Mouse (Mus musculus) limb, embryonic 14.5 days (tissue): ENCODE results near the gene Fam193b. TPM values are rescaled to one million over a fixed set of nuclear protein-coding genes. Genes with fewer than 3 reads are reported as not detected.

Experiments used
- ATAC-seq: fragments of 200-750 bp; cut with Nextera tagmentation; 2 replicates; pipeline ENCODE4 v1.8.0; 2017; ENCODE audit warnings: low read depth, moderate number of reproducible peaks, moderate TSS enrichment; ENCODE audit not compliant: low FRiP score
- DNase-seq: peaks from one replicate; pipeline ENCODE4 v3.0.0-alpha.2; 2015; ENCODE audit warnings: low spot score
- H3K27ac ChIP-seq: fragments of 300-500 bp; sonication (generic); replicated peaks from 2 replicates; pipeline ENCODE4 v1.5.1; 2014; ENCODE audit warnings: low read depth, mild to moderate bottlenecking, low read length, moderate library complexity, mixed read lengths
- H3K27me3 ChIP-seq: fragments of 300-500 bp; sonication (generic); 2 replicates; pipeline ENCODE4 v1.6.1; 2014; ENCODE audit warnings: low read length, mixed read lengths; ENCODE audit not compliant: control insufficient read depth, insufficient read depth
- H3K36me3 ChIP-seq: fragments of 300-500 bp; sonication (generic); 2 replicates; pipeline ENCODE4 v1.6.1; 2014; ENCODE audit warnings: mild to moderate bottlenecking, low read length, moderate library complexity, mixed read lengths; ENCODE audit not compliant: control insufficient read depth, insufficient read depth
- H3K4me1 ChIP-seq: fragments of 300-500 bp; sonication (generic); 2 replicates; pipeline ENCODE4 v1.6.1; 2014; ENCODE audit warnings: antibody characterized with exemption, low read length, mixed read lengths; ENCODE audit not compliant: control insufficient read depth, insufficient read depth
- H3K4me2 ChIP-seq: fragments of 300-500 bp; sonication (generic); replicated peaks from 2 replicates; pipeline ENCODE4 v1.6.1; 2014; ENCODE audit warnings: low read depth, mild to moderate bottlenecking, low read length, moderate library complexity; ENCODE audit not compliant: severe bottlenecking
- H3K4me3 ChIP-seq: fragments of 300-500 bp; sonication (generic); replicated peaks from 2 replicates; pipeline ENCODE4 v1.5.1; 2014; ENCODE audit warnings: low read length
- H3K9ac ChIP-seq: fragments of 300-500 bp; sonication (generic); 2 replicates; pipeline ENCODE4 v1.6.1; 2014; ENCODE audit warnings: mild to moderate bottlenecking, low read depth, low read length, moderate library complexity; ENCODE audit not compliant: severe bottlenecking
- H3K9me3 ChIP-seq: fragments of 300-500 bp; sonication (generic); 2 replicates; pipeline ENCODE4 v1.6.1; 2016; ENCODE audit warnings: low read length; ENCODE audit not compliant: control insufficient read depth
- POLR2A ChIP-seq: fragments of 200-500 bp; IDR thresholded peaks from 2 replicates; pipeline ENCODE4 v1.8.0; 2012; ENCODE audit warnings: inconsistent platforms, mild to moderate bottlenecking, moderate library complexity, borderline replicate concordance; ENCODE audit not compliant: insufficient read depth, insufficient read length; ENCODE audit errors: extremely low read depth
- WGBS: fragments of 180-500 bp; shearing (Covaris S2); extraction: QIAGEN DNeasy Blood & Tissue Kit; methylation state at CpG from one replicate; pipeline ENCODE4 v1.1.7; 2014; 5-methylcytosine and 5-hydroxymethylcytosine counted together
- polyA plus RNA-seq, 2 experiments: library from polyadenylated mRNA; depleted of rRNA in 1 of 2; stranded (reverse) in 1 of 2; unstranded in 1 of 2; fragments of >200 nt; fragmentation: Nextera tagmentation in 1 of 2; extraction: Ambion mirVana in 1 of 2; gene quantifications; 2 replicates each; pipeline versions ENCODE4 v1.2.1 to v1.2.3; 2012 to 2014

Gene Fam193b
- polyA plus RNA-seq, 2 experiments, result 35.9 to 140 TPM

- H3K27ac ChIP-seq, result no peak overlapping the region
- no peak for TF ChIP-seq POLR2A
- H3K9ac ChIP-seq, result no peak overlapping the region
- H3K36me3 ChIP-seq, result peaks cover 64% of the 10 kb centered on the region
- H3K4me2 ChIP-seq, result no peak overlapping the region
- WGBS, result 100% methylated on average over 2 of the region's 2 CpGs
- DNase-seq, result no peak
- no peak for ATAC-seq
- no peaks in the 10 kb centered on the region for H3K9me3 ChIP-seq
- peaks cover 4% of the 10 kb centered on the region; the same call in 1 of the 2 replicates for H3K4me1 ChIP-seq
- no peaks in the 10 kb centered on the region for H3K27me3 ChIP-seq
- no peak overlapping the region for H3K4me3 ChIP-seq
Observed at GRCm38 (mm10) chr13:55607624-55608006, 36.7 kb upstream of the Fam193b start.

DNA sequence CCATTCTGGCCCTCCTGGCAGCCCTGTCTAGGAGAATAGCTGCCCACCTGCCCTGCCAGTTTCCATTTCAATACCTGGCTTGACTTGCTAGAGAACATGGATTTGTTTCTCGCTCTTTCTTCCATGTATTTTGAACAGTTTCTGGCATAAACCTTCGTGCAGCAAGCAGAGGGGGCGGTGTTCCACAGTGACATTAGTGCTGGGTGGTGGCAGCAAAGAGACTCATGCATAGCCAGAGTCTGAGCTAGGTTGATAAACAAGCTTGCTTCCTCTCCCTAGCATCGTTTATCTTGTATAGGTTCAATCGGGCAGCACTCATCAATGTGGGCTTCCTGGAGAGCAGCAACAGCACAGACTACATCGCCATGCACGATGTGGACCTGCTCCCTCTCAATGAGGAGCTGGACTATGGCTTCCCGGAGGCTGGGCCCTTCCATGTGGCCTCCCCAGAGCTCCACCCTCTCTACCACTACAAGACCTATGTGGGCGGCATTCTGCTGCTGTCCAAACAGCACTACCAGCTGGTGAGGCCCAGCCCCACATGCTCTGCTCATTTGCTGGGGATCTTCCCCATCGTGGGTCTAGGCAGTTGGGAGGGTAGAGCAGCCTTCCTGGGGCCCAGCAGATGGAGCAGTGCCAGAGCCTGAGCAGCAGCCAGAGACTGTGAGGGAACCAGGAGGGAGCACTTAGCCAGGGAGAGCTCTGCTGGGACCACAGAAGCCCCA lies 36.1 kb upstream of the Fam193b start:
- DNase-seq (no peak), ATAC-seq (no peak)
- no peaks in the 10 kb centered on the region for H3K9me3 ChIP-seq
- H3K9ac ChIP-seq, result no peak overlapping the region
- H3K27ac ChIP-seq, result no peak overlapping the region
- no peaks in the 10 kb centered on the region for H3K27me3 ChIP-seq
- no peak for TF ChIP-seq POLR2A
- H3K4me2 ChIP-seq, result no peak overlapping the region
- H3K4me3 ChIP-seq, result no peak overlapping the region
- peaks cover 4% of the 10 kb centered on the region; the same call in 1 of the 2 replicates for H3K4me1 ChIP-seq
- WGBS, result 79% methylated on average over 10 of the region's 10 CpGs
- peaks cover 64% of the 10 kb centered on the region for H3K36me3 ChIP-seq

DNA sequence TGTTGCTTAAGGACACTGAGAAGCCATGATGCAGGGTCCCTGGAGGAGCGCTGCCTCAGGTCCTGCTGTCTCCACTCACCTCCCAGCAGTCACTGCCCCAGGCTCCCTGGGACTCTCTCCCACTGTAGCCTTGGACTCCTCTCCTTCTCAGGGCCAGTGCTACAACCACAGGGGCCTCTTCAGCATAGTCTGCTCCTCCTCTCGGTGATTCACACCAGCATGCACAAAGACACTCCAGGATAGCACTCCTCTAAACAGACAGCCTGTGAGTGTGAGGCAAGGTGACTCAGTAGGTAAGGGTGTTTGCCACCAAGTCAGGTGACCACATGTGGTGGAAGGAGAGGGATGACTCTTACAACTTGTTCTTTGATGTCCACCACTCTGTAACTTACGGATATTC lies 33.7 kb upstream of the Fam193b start:
- no peaks in the 10 kb centered on the region for H3K27me3 ChIP-seq
- no peak for DNase-seq
- no peak overlapping the region for H3K4me3 ChIP-seq
- ATAC-seq, result no peak
- no peak overlapping the region for H3K9ac ChIP-seq
- no peak for TF ChIP-seq POLR2A
- no peaks in the 10 kb centered on the region for H3K9me3 ChIP-seq
- 0 out of 2 replicates have a peak, but pooled peaks cover 8% of the 10 kb centered on the region for H3K4me1 ChIP-seq
- H3K27ac ChIP-seq, result no peak overlapping the region
- 88% methylated on average over 2 of the region's 3 CpGs for WGBS
- H3K36me3 ChIP-seq, result peaks cover 49% of the 10 kb centered on the region
- H3K4me2 ChIP-seq, result no peak overlapping the region

DNA sequence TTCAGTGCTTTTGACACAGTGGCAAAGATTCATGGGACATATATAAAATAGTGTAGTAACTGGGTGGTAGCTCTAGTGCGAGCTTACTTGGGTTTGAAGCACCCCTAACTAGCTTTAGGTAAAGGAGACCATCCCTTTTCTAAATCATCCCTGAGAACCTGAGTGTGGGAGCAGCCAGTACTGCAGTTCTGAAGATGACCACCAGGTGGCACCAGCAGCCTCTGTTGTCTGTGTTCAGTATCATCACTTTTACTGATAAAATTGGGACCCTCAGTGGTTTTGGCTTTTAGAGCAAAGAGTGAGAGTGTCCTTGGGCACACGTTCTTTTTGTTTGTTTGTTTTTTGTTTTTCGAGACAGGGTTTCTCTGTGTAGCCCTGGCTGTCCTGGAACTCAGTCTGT lies 30.7 kb upstream of the Fam193b start:
- peak; percentile 90 for DNase-seq
- no peak overlapping the region for H3K4me3 ChIP-seq
- peaks cover 36% of the 10 kb centered on the region for H3K36me3 ChIP-seq
- H3K4me1 ChIP-seq, result 0 out of 2 replicates have a peak, but pooled peaks cover 8% of the 10 kb centered on the region
- no peak for TF ChIP-seq POLR2A
- 9% methylated on average over 3 of the region's 3 CpGs for WGBS
- ATAC-seq, result no peak
- H3K9ac ChIP-seq, result no peak overlapping the region
- H3K27ac ChIP-seq, result no peak overlapping the region
- H3K27me3 ChIP-seq, result no peaks in the 10 kb centered on the region
- H3K9me3 ChIP-seq, result no peaks in the 10 kb centered on the region
- no peak overlapping the region for H3K4me2 ChIP-seq

DNA sequence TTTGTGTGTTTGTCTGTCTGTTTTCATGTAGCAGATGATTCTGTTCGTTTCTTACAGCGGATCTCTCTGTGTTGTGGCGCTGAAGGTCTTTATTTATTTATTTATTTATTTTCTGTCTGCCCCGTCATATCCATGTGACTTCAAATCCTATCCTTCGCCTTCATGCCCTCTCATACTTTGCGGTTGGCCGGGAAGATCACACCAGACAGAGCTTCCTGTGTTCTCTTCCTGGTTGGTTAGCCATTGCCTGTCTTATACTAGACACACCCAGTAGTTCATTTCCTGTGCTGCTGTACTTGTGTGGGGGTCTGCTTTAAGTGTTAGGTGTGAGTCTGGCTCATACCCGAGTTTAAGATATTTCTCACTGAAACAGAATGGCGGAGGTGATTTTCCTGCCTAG lies 29.7 kb upstream of the Fam193b start:
- ATAC-seq (no peak), DNase-seq (no peak)
- H3K9me3 ChIP-seq, result no peaks in the 10 kb centered on the region
- H3K9ac ChIP-seq, result peak overlapping the region; percentile 77
- H3K4me1 ChIP-seq, result 0 out of 2 replicates have a peak, but pooled peaks cover 8% of the 10 kb centered on the region
- H3K27me3 ChIP-seq, result no peaks in the 10 kb centered on the region
- H3K4me3 ChIP-seq, result peak overlapping the region; percentile 75
- peaks cover 39% of the 10 kb centered on the region for H3K36me3 ChIP-seq
- no peak overlapping the region for H3K27ac ChIP-seq
- TF ChIP-seq POLR2A, result no peak
- 17% methylated on average over 9 of the region's 9 CpGs for WGBS
- peak overlapping the region; percentile 48 for H3K4me2 ChIP-seq
